Mouse (Mus musculus) effector memory CD4-positive, alpha-beta T cell, adult 7 months (primary cell): Measurements from ENCODE around the gene Scn5a. TPM values are rescaled to one million over a fixed set of nuclear protein-coding genes. Genes with fewer than 3 reads are reported as not detected.

ENCODE experiments used
- polyA plus RNA-seq: library from polyadenylated mRNA; unstranded; fragments of 100-300 nt; shearing (Covaris generic); gene quantifications from one replicate; pipeline ENCODE4 v1.2.1, GENCODE M21; 2017

Gene Scn5a
- polyA plus RNA-seq, result not detected

GRCm38 (mm10) chr9:119578636-119579438 is at the start of gene Scn5a:
Gene Scn5a (minus strand): TSS chr9:119579016.

GRCm38 (mm10) chr9:119444738-119445429 is 133.9 kb downstream of the Scn5a start, which contains the start of gene Exog:
Gene Exog (plus strand): TSS chr9:119444943.

Other genes with a start within 250 kb of the Scn5a start
- gene Acaa1a, start 239.3 kb downstream of the Scn5a start, polyA plus RNA-seq, result 82.9 TPM
- gene Myd88, start 237.6 kb downstream of the Scn5a start, polyA plus RNA-seq, result 61.7 TPM
- not detected for gene Xylb, start 221.6 kb downstream of the Scn5a start, polyA plus RNA-seq
- not detected for gene Slc22a14, start 213.5 kb downstream of the Scn5a start, polyA plus RNA-seq
- not detected for gene Acvr2b, start 176.9 kb downstream of the Scn5a start, polyA plus RNA-seq
- gene Exog, start 134.1 kb downstream of the Scn5a start, polyA plus RNA-seq, result 2.7 TPM
- 0.32 TPM for gene Scn10a, start 140.3 kb upstream of the Scn5a start, polyA plus RNA-seq
- 0.11 TPM for gene Scn11a, start 246.4 kb upstream of the Scn5a start, polyA plus RNA-seq